Mouse (Mus musculus) frontal cortex, postnatal 14 days (tissue): Measurements from ENCODE around the gene Cdk5rap2.

Experiments used
- DNase-seq, 2 experiments: peaks; one replicate each; pipeline ENCODE4 v3.0.0; 2022; ENCODE audit warnings: low spot score in 2 of 2

Cdk5rap2 gene

DNA sequence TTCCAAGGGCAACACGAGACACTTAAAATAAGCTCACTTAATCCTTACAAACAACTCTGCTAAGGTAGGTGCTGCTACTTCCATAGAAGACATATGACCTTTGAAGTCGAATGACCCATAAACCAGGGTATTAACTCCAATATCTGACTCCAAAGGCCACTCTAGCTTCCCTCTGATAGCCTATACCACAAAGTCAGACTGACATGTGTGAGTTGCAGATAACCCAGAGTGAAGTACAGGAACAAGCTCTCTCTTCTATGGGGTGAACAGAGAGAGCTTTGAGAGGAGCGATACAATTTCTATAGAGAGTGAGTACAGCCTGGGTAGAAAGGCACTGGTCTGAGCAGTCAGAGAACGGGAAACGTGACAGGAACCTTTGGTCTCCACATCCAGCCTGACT is 148.9 kb downstream of the Cdk5rap2 start:
- DNase-seq = no peak

GRCm38 (mm10) chr4:70260419-70260807 is 149.8 kb downstream of the Cdk5rap2 start:
- DNase-seq = no peak

DNA sequence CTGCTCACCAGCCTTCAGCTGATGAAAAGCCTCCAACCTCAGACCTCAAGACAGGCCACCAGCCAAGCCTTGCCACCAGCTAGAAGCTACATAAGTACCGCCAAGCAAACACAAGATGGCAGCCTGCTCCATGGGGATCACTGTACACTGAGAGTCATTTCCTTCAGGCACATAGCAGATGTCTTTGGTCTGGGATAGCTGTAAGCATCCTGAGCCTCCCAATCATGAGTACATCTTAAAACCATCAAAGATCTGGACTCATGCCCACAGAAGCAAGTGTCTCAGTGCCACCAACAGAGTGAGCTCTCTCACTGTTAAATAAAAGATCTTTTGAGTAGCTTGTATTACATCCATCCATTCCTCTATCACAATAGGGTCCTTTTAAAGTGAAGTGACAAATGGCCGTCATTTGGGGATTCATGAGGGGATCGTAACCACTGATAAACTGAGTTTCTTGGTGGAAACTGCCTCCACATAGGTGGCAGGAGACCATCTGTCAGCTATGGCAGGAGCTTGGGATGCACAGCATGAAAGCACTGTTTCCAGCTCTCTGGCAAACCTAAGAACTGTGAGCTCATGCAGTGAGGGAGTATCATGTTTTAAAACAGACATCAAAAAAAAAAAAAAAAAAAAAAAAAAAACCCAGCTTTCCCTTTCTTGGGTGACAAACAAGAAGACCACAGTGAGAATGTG is 150.4 kb downstream of the Cdk5rap2 start:
- DNase-seq = peak in 1 of 2 experiments; percentile 35

DNA sequence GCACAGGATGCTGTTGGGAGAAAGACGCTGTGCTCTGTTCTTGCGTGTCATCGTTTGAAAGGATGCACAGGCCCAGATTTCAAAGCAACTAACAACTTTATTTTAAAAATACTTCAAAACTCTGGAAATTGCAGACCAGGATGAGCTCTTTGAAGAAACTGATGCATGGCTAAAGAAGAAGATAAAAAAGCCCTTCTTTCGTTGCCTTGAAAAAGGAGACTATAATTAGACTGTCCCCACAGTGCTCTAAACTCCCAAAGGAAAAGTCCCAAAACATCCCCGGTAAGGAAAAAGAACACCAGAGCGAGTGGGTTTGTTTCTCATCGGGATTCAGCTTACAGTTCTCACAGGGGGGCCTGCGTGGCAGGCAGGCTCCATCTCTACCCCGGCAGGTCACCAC is 151.4 kb downstream of the Cdk5rap2 start:
- no peak for DNase-seq

GRCm38 (mm10) chr4:70258205-70258604 is 152.0 kb downstream of the Cdk5rap2 start:
- peak; percentile 53 to 66 for DNase-seq

GRCm38 (mm10) chr4:70251782-70252181 is 158.5 kb downstream of the Cdk5rap2 start:
- no peak for DNase-seq

GRCm38 (mm10) chr4:70245706-70246105 is 164.5 kb downstream of the Cdk5rap2 start:
- no peak for DNase-seq

- DNase-seq = no peak
These were observed 166.6 kb downstream of the Cdk5rap2 start for GRCm38 (mm10) chr4:70243561-70244120.

DNA sequence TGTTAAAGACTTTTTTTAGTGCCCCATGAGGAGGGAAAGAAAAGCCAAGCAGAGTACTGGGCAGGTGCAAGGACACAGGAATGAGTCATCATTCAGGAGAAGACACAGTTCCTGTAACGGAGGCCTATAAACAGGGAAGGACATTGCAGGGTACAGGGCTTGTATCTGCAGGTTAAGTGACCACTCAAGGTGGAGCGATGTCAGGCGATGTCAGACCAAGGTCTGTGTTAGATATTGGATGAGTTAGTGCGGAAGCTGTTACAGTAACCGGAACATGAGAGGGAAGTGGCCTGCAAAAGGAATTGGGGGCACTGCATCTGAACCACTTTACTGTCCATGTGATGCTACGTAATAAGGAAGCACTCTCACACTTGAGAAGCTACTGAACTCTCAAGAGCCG is 170.5 kb downstream of the Cdk5rap2 start:
- no peak for DNase-seq

DNA sequence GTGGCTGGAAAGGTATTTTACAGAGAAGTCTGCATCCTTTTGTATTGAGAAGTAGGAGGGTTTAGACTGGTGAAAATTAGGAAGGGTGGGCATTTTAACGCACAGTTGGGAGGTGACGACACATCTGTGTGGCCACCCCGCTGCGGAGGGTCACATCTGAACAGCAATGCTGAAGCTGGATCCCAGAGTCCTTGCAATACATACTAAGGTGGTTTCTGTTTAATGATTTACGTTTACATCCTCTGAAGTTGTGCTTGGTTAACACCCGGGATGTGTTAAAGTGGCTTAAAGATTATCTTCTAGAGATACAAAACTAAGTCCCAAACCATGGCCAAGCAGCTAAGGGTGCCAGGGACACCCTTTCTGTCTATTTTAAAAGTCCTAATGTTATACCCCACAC is 171.4 kb downstream of the Cdk5rap2 start:
- DNase-seq = no peak

DNA sequence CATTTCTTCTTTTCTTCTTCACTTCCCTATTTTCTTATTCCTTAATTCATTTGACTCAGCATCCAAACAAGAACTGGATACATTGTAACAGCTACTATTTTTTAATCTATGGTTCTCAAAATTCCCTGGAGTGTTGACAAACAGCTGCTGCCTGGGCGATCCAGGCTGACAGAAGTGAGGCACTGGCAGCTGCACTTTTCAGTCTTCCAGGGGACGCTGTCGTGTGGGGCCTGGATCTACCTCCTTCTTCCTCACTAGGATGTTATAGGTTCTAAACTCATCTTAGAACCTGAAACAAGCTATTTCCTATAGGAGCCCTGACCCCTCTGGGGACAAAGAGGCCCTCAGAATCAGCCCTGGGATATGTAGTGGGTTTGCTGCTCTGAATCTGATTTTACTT is 177.9 kb downstream of the Cdk5rap2 start:
- DNase-seq = no peak

GRCm38 (mm10) chr4:70229874-70230273 is 180.4 kb downstream of the Cdk5rap2 start:
- peak in 1 of 2 experiments; percentile 35 for DNase-seq

DNA sequence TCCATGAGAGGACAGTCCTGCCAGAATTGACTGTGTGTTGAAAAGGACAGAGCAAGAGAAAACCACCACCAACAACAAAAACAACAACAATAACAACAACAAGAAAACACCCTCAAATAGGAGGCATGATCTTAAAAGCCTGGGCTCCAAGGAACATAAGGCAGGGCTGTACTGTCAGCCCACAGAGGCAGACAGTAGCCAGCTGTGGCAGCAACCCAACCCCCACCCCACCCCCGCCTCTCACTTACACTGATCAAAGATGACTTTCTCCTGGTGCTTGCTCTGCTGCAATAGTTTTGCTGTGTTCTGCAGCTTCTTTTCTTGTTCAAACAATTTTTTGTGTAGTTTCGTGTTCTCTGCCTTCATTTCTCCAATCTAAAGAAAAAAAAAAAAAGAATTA is 181.9 kb downstream of the Cdk5rap2 start:
- DNase-seq = no peak

DNA sequence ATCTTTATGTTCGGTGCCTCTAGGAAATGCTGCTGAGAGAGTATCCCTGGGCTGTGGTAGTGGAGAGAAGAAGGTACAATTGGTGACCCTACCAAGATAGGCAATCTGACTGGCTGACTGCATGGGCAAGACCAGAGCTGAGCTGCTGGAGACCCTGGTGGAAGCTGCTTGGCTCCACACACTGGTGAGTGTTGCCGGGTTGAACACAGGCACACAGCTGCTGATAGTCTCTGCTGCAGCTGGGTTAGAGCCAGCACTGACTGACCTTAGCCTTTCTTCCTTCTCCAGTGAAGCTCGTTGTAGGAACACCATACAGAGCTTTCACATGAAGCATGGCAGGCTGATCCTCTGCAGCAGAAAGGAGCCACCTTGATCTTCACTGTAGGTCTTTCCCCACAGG is 182.6 kb downstream of the Cdk5rap2 start:
- no peak for DNase-seq

DNA sequence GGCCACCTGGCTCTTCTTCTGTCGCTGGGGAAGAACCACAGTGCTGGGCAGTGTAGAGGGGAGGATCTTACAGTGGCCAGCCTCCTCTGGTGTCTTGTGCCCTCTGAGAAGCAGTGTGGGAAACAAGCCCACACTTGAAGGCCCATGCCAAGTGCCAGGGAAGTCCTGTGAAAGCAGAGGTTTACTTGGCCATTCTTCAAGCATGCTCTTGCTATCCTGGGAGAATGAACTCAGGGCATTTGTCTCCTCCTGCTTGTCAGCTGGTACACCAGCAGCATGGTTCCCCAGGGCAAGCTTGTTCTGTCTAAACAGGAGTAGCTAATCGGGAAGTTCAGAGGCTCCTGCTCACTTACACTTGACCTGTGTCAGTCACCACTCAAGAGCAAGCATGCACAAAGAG is 185.7 kb downstream of the Cdk5rap2 start:
- DNase-seq = no peak

DNA sequence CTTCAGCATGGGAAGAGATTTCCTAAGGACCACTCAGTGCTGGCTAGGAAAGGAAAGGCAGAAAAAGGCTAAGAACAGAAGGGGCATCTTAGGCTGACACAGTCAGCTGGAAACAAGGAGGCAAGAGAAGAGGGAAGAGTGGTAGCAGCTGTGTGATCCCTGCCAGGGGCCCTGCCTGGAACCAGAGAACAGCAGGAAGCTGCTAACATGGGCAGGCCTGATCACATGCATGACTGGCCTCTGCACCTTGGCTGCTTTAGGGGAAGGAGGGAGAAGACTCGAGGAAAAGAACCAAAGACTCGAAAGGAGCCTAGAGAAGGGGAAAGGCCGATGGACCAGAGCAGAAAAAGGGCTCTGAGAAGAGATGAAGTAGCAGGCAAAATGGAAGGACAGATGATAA is 188.4 kb downstream of the Cdk5rap2 start:
- DNase-seq = no peak

- DNase-seq = no peak
These were observed 188.9 kb downstream of the Cdk5rap2 start for GRCm38 (mm10) chr4:70221370-70221769.

DNA sequence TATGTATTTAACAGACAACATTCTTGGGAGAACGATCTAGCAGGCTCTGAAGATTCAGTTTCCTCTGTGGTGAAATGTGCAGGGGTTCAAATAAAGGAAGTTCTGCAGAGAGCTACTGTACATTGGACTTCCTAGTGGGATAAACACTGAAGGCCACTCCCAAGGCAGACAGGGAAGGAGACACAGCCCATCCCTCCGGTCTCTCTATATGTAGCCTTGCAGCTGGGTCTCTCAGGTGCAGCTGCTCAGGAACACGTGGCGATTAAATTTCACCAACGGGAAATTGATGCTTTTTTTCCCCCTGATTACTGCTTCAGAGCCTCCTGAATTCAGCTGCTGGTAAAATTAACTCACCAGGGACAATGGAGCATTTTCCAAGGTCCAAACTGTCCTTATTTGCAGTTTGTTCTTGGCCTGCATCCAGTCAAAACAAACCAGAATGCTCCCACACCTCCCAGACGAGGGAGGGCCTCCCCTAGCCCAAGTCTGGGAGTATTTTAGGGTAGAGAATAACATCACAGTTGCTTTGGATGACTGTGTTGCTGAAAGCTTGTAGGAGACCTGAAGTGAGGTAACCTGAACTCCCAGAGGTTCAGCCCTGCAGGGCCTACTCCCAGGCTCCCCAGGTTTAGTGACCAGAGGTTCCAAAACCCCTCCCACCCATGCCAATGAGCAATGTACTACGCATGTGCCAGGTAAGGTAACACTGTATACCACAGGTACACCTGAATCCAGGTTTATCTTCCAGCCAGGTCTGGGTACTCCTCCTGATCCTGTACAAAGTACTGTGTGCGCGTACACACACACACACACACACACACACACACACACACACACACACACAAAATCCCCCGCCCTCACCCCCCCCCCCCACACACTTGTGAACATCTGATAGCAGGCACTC is 189.7 kb downstream of the Cdk5rap2 start:
- peak in 1 of 2 experiments; percentile 17 for DNase-seq

- no peak for DNase-seq
These were observed 190.5 kb downstream of the Cdk5rap2 start for GRCm38 (mm10) chr4:70219776-70220175.

DNA sequence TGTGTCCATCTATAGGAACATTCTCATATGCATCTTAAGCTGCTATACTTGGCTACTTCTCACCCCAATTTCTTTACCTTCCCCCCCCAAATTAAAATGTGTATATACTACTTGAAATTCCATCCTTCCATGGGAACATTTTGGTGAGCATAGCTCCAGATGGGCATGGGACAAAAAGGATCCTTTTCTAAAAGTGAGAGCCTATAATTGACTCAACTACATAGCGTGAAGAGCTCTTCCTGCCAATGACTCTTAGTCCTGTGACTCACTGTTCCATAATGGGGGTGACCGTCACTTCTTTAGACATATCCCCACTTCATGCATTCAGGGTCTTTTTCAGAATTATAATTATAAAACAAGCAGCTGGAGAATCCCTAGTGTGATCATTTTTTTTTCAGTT is 224.3 kb downstream of the Cdk5rap2 start:
- no peak for DNase-seq
